Mouse (Mus musculus): ENCODE measurements around the gene Irf2. TPM values are rescaled to one million over a fixed set of nuclear protein-coding genes. Genes with fewer than 3 reads are reported as not detected.

Gene Irf2
- total and polyA plus RNA-seq, 3 experiments, result 4.9 to 19.4 TPM; not detected in 1

GRCm38 (mm10) chr8:46789091-46789881 lies 49.8 kb downstream of the Irf2 start (continued):
- TF ChIP-seq ETS1 (IDR thresholded peaks at IDR 0.05; ENCODE audit: low read depth, low read length) (peak; percentile 100), POLR2A (IDR thresholded peaks at IDR 0.05; ENCODE audit: control insufficient read depth in 1 of 2, insufficient read depth in 1 of 2, low read depth in 1 of 2, low read length in 2 of 2, poor library complexity in 1 of 2) (no peak), GATA1 (IDR thresholded peaks at IDR 0.05; ENCODE audit: low read depth, low read length) (peak; percentile 96), MAZ (IDR thresholded peaks at IDR 0.05; ENCODE audit: low read depth, low read length) (no peak), CTCF (IDR thresholded peaks at IDR 0.05 in 2 of 3, conservative IDR thresholded peaks at IDR 0.05 in 1 of 3; ENCODE audit: control insufficient read depth in 1 of 3, insufficient read depth in 1 of 3, low read depth in 2 of 3, low read length in 3 of 3, poor library complexity in 1 of 3, severe bottlenecking in 1 of 3) (peak in 1 of 3 experiments; percentile 34; a peak in 2 of 6 replicates), ZC3H11A (IDR thresholded peaks at IDR 0.05; ENCODE audit: low read depth, low read length) (no peak), MAX (IDR thresholded peaks at IDR 0.05; ENCODE audit: low read length) (no peak), POLR2AphosphoS2 (IDR thresholded peaks at IDR 0.05; ENCODE audit: low read length) (no peak), CHD2 (IDR thresholded peaks at IDR 0.05; ENCODE audit: low read length) (no peak), ELF1 (IDR thresholded peaks at IDR 0.05; ENCODE audit: low read depth, low read length) (0 out of 2 replicates have a peak, but pooled peaks have one; percentile 28), JUND (IDR thresholded peaks at IDR 0.05; ENCODE audit: low read depth, low read length) (no peak; the same call in 1 of the 2 replicates), TAL1 (IDR thresholded peaks at IDR 0.05; ENCODE audit: low read length) (peak; percentile 74), TCF12 (IDR thresholded peaks at IDR 0.05; ENCODE audit: low read depth, low read length) (peak; percentile 87), EP300 (IDR thresholded peaks at IDR 0.05; ENCODE audit: low read depth in 1 of 2, low read length in 2 of 2) (peak; percentile 94 to 95)

GRCm38 (mm10) chr8:46791664-46792371 lies 52.3 kb downstream of the Irf2 start:
- Histone ChIP-seq H3K9ac (ENCODE audit: control insufficient read depth, low read depth, low read length, poor library complexity, severe bottlenecking) (no peak overlapping the region), H3K4me3 (ENCODE audit: control insufficient read depth in 1 of 2, insufficient read depth in 1 of 2, low read depth in 2 of 2, low read length in 2 of 2) (no peak overlapping the region), H3K4me1 (ENCODE audit: control insufficient read depth in 1 of 2, insufficient read depth in 2 of 2, low read length in 2 of 2) (peaks cover 15 to 44% of the 10 kb centered on the region in 2 experiments), H3K27me3 (ENCODE audit: control insufficient read depth in 1 of 2, insufficient read depth in 2 of 2, low read length in 2 of 2) (no peaks in the 10 kb centered on the region), H3K9me3 (replicated peaks; ENCODE audit: insufficient read depth, low read length) (no peaks in the 10 kb centered on the region), H3K36me3 (ENCODE audit: control insufficient read depth in 1 of 2, insufficient read depth in 2 of 2, low read length in 2 of 2) (peaks cover under 1 to 45% of the 10 kb centered on the region in 2 experiments; a peak in 3 of 4 replicates), H3K27ac (ENCODE audit: control insufficient read depth, low read depth, low read length) (no peak overlapping the region), H3K79me2 (ENCODE audit: control insufficient read depth, insufficient read depth, low read length, poor library complexity) (peaks cover 12% of the 10 kb centered on the region; the same call in 1 of the 2 replicates)
- no peak for DNase-seq (ENCODE audit: low read depth, low spot score)
- TF ChIP-seq HCFC1 (IDR thresholded peaks at IDR 0.05; ENCODE audit: low read depth, low read length) (no peak), ZNF384 (IDR thresholded peaks at IDR 0.05; ENCODE audit: low read depth, low read length) (peak; percentile 98)

GRCm38 (mm10) chr8:46792653-46793052 lies 53.1 kb downstream of the Irf2 start:
- no peak overlapping the region; the same call in 1 of the 2 replicates for H3K27ac ChIP-seq (ENCODE audit: control insufficient read depth, low read depth, low read length)
- TF ChIP-seq MEF2A (IDR thresholded peaks at IDR 0.05; ENCODE audit: extremely low read depth, insufficient replicate concordance, low read depth, low read length, poor library complexity, severe bottlenecking) (no peak), MAZ (IDR thresholded peaks at IDR 0.05; ENCODE audit: low read depth, low read length) (no peak), POLR2AphosphoS5 (IDR thresholded peaks at IDR 0.05; ENCODE audit: borderline replicate concordance, low read depth, low read length) (no peak), HCFC1 (IDR thresholded peaks at IDR 0.05; ENCODE audit: low read depth, low read length) (no peak), MXI1 (IDR thresholded peaks at IDR 0.05; ENCODE audit: low read depth, low read length) (no peak), ETS1 (IDR thresholded peaks at IDR 0.05; ENCODE audit: low read depth, low read length) (no peak), EP300 (IDR thresholded peaks at IDR 0.05; ENCODE audit: low read depth in 1 of 2, low read length in 2 of 2) (no peak; a peak in 1 of 4 replicates), BHLHE40 (IDR thresholded peaks at IDR 0.05; ENCODE audit: borderline replicate concordance, low read depth, low read length) (no peak), E2F4 (IDR thresholded peaks at IDR 0.05; ENCODE audit: borderline replicate concordance, low read depth, low read length) (no peak), ZNF384 (IDR thresholded peaks at IDR 0.05; ENCODE audit: low read depth, low read length) (no peak), RCOR1 (IDR thresholded peaks at IDR 0.05; ENCODE audit: low read depth, low read length) (no peak), ZMIZ1 (IDR thresholded peaks at IDR 0.05; ENCODE audit: low read depth, low read length) (no peak), KAT2A (conservative IDR thresholded peaks at IDR 0.05; ENCODE audit: low read depth, low read length) (no peak)

More at GRCm38 (mm10) chr8:46792653-46793052, 53.1 kb downstream of the Irf2 start:
- Histone ChIP-seq H3K79me2 (ENCODE audit: control insufficient read depth, insufficient read depth, low read length, poor library complexity) (peaks cover 6% of the 10 kb centered on the region; the same call in 1 of the 2 replicates), H3K4me1 (ENCODE audit: control insufficient read depth in 1 of 2, insufficient read depth in 2 of 2, low read length in 2 of 2) (peaks cover 15 to 44% of the 10 kb centered on the region in 2 experiments), H3K9me3 (replicated peaks; ENCODE audit: insufficient read depth, low read length) (no peaks in the 10 kb centered on the region), H3K27me3 (ENCODE audit: control insufficient read depth in 1 of 2, insufficient read depth in 2 of 2, low read length in 2 of 2) (no peaks in the 10 kb centered on the region), H3K9ac (ENCODE audit: control insufficient read depth, low read depth, low read length, poor library complexity, severe bottlenecking) (no peak overlapping the region), H3K4me3 (ENCODE audit: control insufficient read depth in 1 of 2, insufficient read depth in 1 of 2, low read depth in 2 of 2, low read length in 2 of 2) (no peak overlapping the region), H3K36me3 (ENCODE audit: control insufficient read depth in 1 of 2, insufficient read depth in 2 of 2, low read length in 2 of 2) (peaks cover 2 to 45% of the 10 kb centered on the region in 2 experiments; a peak in 3 of 4 replicates)
- DNase-seq (ENCODE audit: low read depth, low spot score), result peak; percentile 76
